Mouse (Mus musculus): ENCODE data around the gene Cryab.

The Cryab gene

DNA sequence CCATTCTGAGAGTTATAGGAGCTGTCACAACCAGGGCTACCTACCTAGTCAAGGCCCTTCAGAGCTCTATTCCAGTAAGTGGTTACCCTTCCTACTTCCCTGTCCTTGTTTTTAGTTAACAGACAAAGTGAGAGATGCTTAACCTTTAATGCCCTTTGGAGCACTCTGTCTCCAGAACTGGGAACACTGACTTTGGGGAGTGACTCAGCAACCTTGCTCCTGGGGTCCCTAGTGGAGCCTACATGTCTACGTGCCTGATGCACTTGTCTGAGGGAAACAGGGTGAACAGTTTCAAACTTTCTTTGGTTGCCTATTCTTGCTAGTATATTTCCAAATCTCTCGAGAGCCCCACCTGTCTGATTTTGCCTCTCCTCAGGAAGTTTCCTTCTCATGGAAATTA lies 8.4 kb upstream of the Cryab start:
- no peak for DNase-seq (ENCODE audit: low read depth)

- DNase-seq (ENCODE audit: low read depth), result no peak
These were observed 5.3 kb upstream of the Cryab start for GRCm38 (mm10) chr9:50745806-50746205.

- DNase-seq (ENCODE audit: low read depth), result no peak
These were observed 4.9 kb upstream of the Cryab start, which contains the start of gene 2310030G06Rik for GRCm38 (mm10) chr9:50746214-50746677. 2310030G06Rik (minus strand) TSS chr9:50746536.

- no peak for DNase-seq (ENCODE audit: low read depth)
These were observed 419 bp upstream of the Cryab start for GRCm38 (mm10) chr9:50750706-50751105.

DNA sequence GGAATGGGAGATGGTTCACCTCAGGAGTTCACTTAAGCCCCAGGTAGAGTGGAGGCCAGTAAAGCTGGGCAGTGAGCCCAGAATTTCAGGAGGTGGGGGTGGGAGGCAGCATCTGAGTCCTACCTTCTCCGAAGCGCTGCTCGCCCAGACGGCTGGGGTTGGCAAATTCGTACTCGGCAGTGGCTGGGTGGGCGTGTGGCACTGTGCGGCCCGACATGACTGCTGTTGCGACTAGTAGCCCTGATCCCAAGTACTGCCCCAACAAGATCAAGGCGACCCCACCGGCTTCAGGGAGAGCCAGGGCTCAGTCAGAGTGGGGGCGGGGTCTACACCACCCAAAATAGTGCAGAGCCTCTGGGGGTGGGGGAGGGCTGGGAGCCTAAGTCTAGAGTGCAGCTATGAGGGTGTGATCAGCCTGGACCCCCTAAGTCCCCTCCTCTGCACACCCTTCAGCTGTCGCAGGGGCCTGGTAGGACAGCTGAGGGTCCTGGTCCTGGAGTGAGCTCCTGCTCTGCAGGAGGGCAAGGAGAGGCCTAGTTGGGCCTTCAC lies 1.0 kb downstream of the Cryab start, which contains the start of gene Hspb2:
Hspb2 (minus strand) TSS at position 301 of the 549 bp plus-strand sequence.
- DNase-seq (ENCODE audit: low read depth), result peak; percentile 49

GRCm38 (mm10) chr9:50752784-50753615 lies 1.9 kb downstream of the Cryab start:
- DNase-seq (ENCODE audit: low read depth), result peak; percentile 87

GRCm38 (mm10) chr9:50753947-50754346 lies 2.8 kb downstream of the Cryab start:
- no peak for DNase-seq (ENCODE audit: low read depth)

DNA sequence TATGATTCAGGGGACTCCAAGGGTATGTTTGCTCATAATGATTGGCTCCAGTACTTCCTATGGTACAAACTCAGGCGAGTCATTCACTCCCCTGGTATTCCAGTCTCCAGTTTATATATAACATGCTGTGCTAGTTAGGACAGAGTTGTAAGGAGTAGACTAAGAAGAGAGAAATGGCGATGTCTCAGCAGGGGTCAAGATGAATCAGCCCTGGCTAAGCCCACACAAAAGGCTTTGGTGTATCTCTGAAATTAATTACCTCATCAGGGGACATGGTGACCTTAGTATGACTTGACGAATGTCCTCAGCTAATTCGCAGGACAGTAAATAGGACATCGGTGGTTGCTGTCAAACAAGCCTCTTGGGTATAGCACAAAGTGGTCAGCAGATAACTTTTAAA lies 5.6 kb downstream of the Cryab start:
- DNase-seq (ENCODE audit: low read depth), result peak; percentile 54

DNA sequence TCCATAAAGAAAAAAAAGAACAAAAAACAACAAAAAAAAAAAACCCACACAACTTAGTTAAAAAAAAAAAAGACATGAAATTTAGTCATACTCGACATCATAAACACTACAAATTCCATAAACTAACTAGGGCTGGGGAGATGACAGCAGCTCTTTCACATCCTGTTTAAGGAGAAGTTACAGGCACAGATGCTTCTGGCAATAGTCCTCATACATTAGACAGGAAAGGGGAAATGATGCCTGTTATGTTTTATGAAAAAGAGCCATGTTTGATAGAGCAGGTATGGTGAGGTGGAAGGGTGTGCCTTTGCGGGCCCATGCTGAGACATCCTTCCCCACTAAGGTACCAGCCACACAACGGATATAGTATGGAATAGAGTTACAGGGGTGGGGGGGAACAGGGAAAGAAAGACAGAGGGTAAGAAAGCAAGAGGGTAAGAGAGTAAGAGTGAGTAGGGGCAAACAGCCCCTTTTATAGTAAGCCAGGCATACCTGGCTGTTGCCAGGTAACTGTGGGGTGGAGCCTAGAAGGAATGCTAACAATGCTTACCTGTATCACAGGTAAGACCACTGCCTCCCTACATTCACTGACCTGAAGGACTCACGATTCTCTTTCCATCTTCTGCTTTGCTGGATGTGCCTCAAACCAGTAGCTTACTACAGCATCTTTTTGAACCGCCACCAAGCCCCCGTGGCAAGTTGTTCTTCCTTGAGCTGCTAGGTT lies 10.6 kb downstream of the Cryab start:
- DNase-seq (ENCODE audit: low read depth), result no peak

- DNase-seq (ENCODE audit: low read depth), result peak; percentile 77
These were observed 12.2 kb downstream of the Cryab start for GRCm38 (mm10) chr9:50763331-50763730.

- no peak for DNase-seq (ENCODE audit: low read depth)
These were observed 16.5 kb downstream of the Cryab start for GRCm38 (mm10) chr9:50767531-50768106.

DNA sequence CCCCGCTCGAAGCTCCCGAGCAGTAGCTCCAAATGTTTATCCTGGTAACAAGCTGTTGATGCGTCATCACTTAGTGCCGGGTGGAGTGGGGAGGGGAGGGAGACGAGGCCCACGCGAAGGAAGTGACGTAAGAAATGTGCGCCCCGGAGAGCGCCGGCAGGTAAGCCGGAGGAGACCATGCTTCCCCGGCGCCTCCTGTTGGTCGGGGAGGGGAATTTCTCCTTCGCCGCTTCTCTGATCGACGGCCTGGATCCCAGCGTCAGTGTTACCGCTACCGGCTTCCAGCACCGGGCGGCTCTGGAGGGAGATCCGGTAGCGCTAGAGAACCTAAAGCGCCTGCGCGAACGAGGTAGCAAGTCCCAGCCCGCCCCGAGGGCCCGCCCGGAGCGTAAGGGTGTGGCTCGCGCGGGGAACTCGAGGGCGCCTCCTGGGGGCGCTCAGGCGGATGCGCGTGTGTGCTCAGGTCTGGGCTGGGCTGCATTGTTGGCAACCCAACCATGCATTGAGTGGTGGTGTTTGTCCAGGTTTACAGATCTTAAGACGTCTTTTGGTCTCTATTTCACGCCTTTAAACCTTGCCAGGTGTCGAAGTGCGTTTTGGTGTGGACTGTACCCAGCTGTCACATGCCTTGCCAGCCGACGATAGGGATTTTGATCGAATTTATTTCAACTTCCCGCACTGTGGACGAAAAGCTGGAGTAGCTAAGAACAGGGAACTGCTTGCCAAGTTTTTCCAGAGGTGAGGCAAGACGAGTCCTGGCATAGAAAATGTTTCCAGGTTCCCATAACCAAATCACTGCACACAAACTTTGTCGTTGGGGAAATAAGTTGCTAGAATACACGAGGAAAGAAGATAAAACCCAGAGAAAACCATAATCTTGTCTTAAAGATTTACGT lies 17.2 kb downstream of the Cryab start, which contains the start of gene Fdxacb1:
Fdxacb1 (plus strand) TSS at position 130 of the 896 bp plus-strand sequence.
- DNase-seq (ENCODE audit: low read depth), result peak; percentile 97

- no peak for DNase-seq (ENCODE audit: low read depth)
These were observed 18.9 kb downstream of the Cryab start for GRCm38 (mm10) chr9:50770011-50770410.

DNA sequence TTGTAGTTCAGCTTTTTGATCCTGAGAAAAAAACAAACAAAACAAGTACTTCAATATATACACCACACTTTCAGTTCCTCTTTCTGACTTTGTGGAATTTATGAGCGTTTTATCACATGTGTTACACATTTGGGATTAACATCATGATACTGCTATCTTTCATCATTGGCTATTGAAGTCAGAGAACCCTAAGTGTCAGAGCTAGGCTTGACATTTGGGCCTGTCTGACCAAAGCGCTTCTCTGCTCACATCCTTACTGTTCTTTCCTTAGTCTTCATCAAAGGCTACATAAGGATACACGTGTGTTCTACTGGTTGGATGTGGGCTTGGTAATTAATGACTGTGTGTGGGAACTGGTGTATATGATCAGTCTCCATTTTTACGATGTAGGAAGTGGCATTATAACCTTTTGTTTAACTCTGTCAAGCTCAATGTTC lies 22.9 kb downstream of the Cryab start:
- no peak for DNase-seq (ENCODE audit: low read depth)

DNA sequence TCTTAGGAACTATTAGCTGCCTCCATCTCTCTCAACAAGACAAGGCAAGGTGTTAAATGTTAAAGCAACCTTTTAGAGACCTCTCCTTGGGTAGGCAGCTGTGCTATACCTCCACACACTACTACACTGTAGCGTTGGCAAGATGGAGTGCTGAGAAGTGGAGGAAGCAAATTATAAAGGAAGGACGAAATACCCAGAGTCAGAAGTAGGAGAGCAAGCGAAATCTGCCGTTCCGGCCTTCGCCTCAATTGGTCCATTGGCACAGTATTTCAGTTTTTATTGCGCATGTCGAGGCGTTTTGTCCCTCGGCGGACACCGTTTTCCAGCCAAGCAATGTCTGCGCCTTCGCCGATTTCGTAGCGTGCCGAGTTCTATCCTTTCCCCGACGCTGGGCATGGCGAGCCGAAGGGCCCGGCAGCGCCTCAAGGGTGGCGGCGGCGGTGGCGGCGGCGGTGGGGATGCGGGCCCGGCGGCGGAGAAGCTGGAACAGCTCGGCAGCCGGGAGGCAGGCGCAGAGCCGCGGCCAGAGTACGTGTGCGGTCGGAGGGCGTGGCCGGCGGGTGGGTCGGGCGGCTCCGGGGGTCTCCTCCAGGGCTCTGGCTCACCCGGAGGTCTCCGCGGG lies 24.0 kb downstream of the Cryab start, which contains the start of the genes Alg9 and 1110032A03Rik:
Alg9 (plus strand) TSS at position 29 of the 622 bp plus-strand sequence.
1110032A03Rik (minus strand) TSS at position 530 of the 622 bp plus-strand sequence.
- DNase-seq (ENCODE audit: low read depth), result peak; percentile 92

DNA sequence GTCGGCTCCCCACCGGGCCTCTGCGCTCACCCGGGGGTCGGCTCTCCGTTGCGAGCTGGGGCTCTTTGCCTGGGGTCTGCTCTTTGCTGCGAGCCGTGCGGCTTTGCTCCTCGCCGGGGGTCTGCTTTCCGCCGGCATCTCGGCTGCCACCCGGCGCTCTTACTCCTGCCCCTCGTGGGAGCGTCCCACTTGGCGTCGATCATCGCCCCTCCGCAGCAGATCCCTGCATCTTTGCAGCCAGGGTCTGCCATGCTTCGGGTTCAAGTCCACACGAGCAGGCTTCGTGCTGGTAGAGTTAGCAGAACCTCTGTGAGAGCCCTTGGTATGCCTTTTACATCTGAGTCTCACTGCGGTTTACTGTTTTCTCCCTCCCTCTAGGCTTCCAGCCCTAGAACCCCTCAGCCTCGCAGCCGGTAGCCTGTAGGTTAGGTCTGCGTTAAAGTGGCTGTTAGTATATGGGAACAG lies 24.6 kb downstream of the Cryab start:
- DNase-seq (ENCODE audit: low read depth), result peak; percentile 23

DNA sequence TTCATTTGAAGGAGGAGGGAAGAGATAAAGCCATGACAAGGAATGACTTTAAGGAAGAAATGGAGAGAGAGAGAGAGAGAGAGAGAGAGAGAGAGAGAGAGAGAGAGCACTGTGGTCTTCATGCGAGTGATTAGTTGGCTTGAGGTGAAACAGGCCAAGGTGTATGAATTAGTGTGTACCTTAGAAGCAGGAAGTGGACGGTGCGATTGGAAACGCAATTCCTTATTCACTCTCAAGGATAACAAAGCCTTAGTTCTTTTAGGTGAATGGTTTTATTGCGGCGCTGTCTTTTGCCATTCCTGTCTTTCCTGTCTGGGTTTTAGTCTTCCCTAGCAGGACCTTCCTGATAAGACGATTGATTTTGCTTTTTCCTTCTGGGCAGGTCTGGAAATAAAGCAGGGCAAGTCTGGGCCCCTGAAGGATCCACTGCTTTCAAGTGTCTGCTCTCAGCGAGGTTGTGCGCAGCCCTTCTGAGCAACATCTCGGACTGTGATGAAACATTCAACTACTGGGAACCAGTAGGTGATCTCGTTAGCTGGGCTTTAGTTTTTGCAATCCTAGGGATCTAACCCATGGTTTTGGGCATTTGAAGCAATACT lies 25.1 kb downstream of the Cryab start:
- no peak for DNase-seq (ENCODE audit: low read depth)

DNA sequence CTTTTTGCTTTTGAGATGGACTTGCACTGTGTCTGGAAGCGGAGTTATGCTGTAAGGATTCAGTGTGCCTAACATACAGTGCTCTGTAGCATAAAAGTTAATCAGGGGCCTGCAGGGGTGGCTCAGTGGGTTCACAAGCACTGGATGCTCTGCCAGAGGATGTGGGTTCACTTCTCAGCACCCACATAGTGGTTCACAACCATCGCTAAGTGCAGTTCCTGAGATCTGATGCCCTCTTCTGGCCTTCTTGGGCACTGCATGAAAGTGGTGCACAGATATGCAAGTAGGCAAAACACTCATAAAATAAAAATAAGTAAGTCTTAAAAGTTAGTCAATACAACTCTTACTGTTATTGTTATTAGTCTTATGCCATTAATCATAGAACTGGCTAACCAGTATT lies 31.0 kb downstream of the Cryab start:
- DNase-seq (ENCODE audit: low read depth), result peak; percentile 53

GRCm38 (mm10) chr9:50795266-50795665 lies 44.1 kb downstream of the Cryab start:
- no peak for DNase-seq (ENCODE audit: low read depth)

DNA sequence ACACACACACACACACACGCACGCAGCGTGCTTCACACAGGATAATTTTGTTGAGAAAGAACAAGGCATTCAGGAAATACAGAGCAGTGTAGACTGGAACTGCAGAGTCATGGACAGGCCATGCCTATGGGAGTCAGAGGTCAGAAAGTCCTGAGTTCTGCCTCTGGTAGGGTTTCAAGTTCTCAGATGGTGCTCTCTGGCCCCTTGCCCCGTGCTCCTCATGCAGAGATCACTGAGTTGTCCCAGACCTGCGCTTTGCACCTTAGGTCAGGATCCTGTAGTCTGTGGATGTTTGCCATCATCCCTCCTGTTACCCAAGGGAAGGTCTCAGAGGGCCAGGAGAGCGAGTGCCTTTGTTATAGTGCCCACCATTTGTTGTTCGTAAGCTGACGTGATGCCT lies 45.7 kb downstream of the Cryab start:
- no peak for DNase-seq (ENCODE audit: low read depth)
